Comparison of ENCODE assay signal across 12 mouse cellular contexts in genomic region chr19:4040941-4041340, GRCm38 (mm10). TPM values are rescaled to one million over a fixed set of nuclear protein-coding genes. Genes with fewer than 3 reads are reported as not detected.
"Had no signal": no experiment of that assay in that cellular context is flagged by ENCODE, and none has a peak within 500 bp of the region (broad histone marks: within the 10 kb centered on the region; RNA-seq: fewer than 3 reads in every experiment).

No protein-coding gene starts in this region.

RNA-seq across cellular contexts. Expression of gene Gstp3, which starts 18.4 kb away (rescaled TPM):
- polyA plus RNA-seq: heart, embryonic 10.5 days; heart, embryonic 14.5 days; heart, postnatal 0 days; hindbrain, embryonic 10.5 days; hindbrain, embryonic 11.5 days; hindbrain, embryonic 12.5 days; hindbrain, embryonic 13.5 days; hindbrain, embryonic 14.5 days; hindbrain, embryonic 15.5 days; hindbrain, embryonic 16.5 days; hindbrain, postnatal 0 days; kidney, postnatal 0 days had no signal
